Mouse (Mus musculus): ENCODE measurements around the gene Ube3a.
A peak's percentile ranks its signal among the peaks of the same experiment; 100 is the strongest.

Ube3a gene

DNA sequence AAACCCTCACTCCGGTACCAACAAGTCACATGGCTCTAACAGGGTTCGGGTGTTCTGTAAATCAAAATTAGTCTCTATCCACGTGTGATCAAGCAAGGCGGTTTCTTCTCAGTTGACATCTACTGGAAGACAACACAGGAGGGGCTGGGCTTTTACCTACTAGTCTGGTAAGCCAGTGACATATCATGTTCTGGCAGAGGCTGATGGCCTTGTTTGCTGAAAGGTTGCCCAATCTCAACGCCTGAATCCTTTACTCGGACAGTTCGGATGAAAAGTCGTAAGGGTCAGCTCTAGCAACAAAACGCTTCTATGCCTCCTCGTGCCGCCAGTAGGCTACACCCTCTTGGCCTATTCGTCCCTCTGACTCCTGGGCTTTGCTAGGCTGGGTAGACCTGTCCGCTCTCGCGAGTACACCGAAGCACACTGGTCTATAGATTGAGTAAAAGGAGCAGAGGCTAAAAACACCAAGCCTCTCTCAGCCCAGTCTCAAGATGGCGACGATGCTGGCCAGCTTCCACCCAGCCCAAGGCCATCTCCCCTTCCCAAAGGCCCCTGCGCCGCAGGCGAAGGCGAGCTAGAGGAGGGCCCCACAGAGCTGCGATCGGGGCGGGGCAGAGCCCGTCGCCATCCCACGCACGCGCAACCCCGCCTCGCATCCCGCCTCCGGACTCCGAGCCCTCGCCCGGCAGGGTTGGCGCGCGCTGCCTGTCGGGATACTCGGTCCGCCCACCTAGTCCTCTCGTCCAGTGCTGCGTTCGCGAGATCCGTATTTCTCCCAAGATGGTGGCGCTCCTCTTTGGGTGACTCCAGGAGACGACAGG lies at the start of gene Ube3a:
Gene Ube3a (plus strand): TSS at position 706 of the 821 bp plus-strand sequence.
- peak; percentile 95 for DNase-seq (ENCODE audit: low read depth, low spot score)

DNA sequence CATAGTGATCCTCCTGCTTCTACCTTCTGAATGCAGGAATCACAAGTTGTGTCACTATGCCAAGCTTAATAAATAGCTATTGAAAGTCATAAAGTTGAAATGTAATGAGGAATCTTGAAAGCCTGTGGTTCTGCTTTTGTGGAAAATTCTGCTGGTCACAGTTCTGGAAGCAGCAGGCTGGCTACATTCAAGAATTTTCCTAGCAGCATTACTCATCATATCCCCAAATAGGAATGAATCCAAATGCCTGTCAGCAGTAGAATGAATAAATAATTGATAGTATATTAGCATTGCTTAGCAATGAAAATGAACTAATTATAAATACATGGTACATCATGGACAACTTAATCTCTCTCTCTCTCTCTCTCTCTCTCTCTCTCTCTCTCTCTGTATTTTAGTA lies 35.7 kb upstream of the Ube3a start:
- no peak for DNase-seq (ENCODE audit: low read depth, low spot score)

DNA sequence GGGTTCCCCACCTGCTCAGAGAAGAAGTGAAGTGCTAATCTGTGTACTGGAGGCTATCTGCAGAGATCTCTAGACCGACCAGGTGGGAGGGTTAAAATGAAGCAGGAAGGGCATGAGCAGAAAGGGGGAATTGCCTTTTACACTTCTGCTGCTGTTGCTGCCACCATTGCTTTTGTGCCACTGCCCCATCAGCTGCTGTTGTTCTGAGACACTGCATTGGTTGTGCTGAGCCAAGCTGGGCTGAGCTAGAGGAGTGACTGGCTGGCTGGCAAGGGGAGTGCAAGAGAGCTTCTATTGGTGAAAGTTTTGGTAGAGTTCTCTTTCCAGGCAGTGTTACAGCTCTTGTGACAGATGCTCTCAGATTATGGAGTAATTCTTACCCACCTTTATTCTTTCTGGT lies 13.6 kb upstream of the Ube3a start:
- DNase-seq (ENCODE audit: low read depth, low spot score) = no peak

- DNase-seq (ENCODE audit: low read depth, low spot score) = no peak
Measured at GRCm38 (mm10) chr7:59221244-59221643, 7.3 kb upstream of the Ube3a start.

DNA sequence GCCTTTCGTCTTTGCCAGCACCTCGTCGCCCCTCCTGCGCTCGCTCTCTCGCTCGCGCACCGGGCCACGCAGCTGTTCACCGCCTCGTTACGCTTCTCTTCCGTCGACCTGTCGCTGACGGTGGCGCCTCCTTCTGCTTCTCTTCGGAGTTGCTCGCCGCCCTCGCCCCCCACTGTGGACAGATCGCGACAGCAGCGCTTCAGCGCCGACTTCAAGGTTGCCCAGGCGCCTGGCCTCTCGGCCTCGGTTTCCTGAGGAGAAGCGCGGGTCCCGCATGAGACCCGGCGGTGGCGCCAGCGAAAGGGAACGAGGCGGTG lies 274 bp downstream of the Ube3a start:
- DNase-seq (ENCODE audit: low read depth, low spot score) = no peak

DNA sequence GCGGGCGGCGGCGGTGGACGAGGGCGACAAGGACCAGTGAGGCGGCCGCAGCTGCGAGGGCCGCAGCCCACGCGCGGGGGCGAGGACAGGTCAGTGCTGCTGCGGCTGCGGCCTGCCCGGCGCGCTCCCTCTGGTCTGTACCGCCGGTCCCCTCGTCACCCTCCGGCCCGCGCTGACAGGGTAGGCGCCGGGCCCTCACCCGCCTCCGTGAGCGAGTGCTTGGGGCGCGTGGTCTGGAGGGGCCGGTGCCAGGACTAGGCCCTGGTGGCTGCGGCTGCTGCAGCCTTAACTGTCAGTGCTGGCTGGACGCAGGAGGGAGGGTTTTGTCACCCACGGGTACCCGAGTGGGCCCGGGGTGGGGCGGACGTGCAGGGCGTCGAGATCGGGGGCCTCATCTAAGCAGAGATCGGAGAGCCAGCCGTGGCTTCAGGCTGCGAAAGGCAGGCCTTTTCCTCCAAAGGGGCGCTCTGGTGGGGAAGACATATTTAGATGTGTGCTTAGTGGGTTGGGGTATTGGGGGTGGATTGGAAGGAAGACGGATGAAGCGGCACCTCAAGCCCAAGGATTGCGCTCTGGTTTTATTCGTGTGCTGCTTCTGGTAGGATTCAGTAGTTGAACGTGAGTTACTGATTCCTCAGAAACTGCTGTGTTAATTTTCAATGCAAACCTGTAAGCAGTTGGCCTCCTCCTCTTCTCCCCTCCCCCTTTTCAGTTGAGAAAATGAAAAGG lies 797 bp downstream of the Ube3a start:
- peak; percentile 25 for DNase-seq (ENCODE audit: low read depth, low spot score)

- DNase-seq (ENCODE audit: low read depth, low spot score) = no peak
Measured at GRCm38 (mm10) chr7:59230304-59230703, 1.8 kb downstream of the Ube3a start.

DNA sequence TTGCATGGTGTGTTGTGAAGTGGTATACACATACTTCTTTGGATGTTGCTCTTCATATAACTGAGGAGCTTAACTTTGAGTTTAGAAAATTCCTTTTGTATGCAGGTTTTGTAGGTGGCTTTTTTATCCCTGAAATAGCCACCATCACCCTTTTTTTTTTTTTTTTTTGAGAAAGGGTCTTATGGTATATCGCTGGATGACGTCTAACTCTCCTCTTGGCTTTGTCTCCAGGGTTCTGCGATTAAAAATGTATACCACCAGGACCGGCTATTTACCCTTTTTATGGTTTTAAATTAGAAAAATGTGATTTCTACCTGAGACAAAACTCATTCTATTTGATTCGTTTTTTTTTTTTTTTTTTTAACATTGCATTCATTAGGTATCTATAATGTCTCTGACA lies 2.2 kb downstream of the Ube3a start:
- DNase-seq (ENCODE audit: low read depth, low spot score) = no peak

DNA sequence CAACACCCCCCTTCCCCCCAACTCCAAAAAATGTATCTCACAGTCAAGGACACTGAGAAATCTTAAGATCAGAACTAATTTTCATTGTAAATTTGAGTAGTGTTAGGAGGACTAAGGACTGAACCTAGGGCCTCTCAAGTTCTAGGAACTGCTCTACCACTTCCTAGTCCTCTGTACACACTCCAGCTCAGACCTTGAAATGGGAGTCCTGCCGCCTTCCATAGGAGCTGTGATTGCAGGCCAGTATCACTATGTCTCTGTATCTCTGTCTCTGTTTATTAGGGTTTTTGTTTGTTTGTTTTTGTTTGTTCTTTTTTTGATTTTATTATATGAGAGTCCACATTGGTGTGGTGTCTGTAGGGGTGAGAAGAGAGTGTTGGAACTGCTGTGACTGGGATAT lies 3.4 kb downstream of the Ube3a start:
- no peak for DNase-seq (ENCODE audit: low read depth, low spot score)

- DNase-seq (ENCODE audit: low read depth, low spot score) = no peak
Measured at GRCm38 (mm10) chr7:59234773-59235401, 6.3 kb downstream of the Ube3a start.

- no peak for DNase-seq (ENCODE audit: low read depth, low spot score)
Measured at GRCm38 (mm10) chr7:59243257-59243656, 14.7 kb downstream of the Ube3a start.

GRCm38 (mm10) chr7:59245541-59245940 lies 17.0 kb downstream of the Ube3a start:
- DNase-seq (ENCODE audit: low read depth, low spot score) = no peak

- DNase-seq (ENCODE audit: low read depth, low spot score) = no peak
Measured at GRCm38 (mm10) chr7:59253373-59253772, 24.8 kb downstream of the Ube3a start.

GRCm38 (mm10) chr7:59265538-59265937 lies 37.0 kb downstream of the Ube3a start:
- no peak for DNase-seq (ENCODE audit: low read depth, low spot score)

DNA sequence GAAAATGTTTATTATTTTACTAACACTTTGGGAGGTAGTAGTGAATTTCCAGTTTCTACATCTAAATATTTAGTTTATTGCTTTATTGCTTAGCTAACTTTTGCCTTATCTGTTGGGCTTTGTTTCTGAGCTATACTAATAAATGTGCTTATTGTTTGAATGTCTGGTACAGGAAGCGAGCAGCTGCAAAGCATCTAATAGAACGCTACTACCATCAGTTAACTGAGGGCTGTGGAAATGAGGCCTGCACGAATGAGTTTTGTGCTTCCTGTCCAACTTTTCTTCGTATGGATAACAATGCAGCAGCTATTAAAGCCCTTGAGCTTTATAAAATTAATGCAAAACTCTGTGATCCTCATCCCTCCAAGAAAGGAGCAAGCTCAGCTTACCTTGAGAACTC lies 43.2 kb downstream of the Ube3a start:
- no peak for DNase-seq (ENCODE audit: low read depth, low spot score)

DNA sequence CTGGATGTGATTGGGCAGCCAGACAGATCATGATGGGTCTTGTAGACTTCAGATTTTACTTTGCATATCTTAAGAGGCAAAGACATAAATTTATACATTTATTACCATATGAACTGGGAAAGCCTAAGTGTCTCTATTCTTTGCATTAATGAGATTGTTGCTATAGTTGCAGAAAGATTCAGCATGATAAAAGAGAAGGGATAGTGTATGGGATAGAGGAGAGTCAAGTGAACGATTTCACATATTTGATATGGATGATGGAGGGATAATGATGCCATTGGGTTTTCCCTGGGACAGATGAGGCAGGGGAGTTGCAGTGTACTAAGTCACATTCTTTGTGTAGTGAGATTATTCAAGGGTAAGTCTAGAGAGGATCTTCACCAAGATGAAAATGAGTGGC lies 84.0 kb downstream of the Ube3a start:
- no peak for DNase-seq (ENCODE audit: low read depth, low spot score)

GRCm38 (mm10) chr7:59322759-59323158 lies 94.2 kb downstream of the Ube3a start:
- DNase-seq (ENCODE audit: low read depth, low spot score) = no peak

Data from forelimb bud, embryonic 11.5 days (tissue).